Mouse (Mus musculus): Measurements from ENCODE around the gene Dclk2. TPM values are rescaled to one million over a fixed set of nuclear protein-coding genes. Genes with fewer than 3 reads are reported as not detected.
A peak's percentile ranks its signal among the peaks of the same experiment; 100 is the strongest.

Gene Dclk2
- polyA plus RNA-seq, 1 experiment from 2014 or later, result 9.1 TPM

DNA sequence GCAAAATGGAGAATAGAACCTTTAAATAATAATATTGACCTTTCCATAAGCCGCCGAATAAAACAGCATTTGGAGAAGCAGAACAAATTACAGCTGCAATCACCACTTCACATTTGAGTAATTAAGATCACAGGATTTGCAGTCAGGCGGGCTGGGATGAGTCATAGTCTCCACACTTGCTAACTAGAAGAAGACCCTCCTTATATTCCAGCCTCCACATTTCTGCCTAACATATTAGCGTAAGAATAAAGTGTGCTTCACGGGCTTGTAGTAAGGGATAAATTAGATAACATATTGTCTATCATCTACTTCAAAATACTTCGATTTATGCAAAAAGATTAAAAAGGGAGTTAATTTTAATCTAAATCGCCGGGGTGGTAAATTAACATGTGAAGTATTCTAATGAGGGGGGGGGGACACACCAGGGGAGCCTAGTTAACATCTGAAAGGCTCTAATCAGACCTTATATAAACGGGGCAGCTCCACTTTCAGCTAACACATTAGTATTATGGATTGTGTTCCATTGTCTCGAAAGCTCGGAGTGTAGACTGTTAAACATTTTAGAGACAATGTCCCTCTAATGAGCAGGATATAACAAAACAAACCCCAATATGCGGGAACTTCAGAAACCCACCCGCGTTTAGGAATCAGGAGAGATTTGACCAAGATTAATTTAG is 87.9 kb downstream of the Dclk2 start:
- Histone ChIP-seq H3K4me1 (replicated peaks; ENCODE audit: control insufficient read depth, insufficient read depth, low read length) (0 out of 2 replicates have a peak, but pooled peaks cover 6% of the 10 kb centered on the region), H3K4me2 (ENCODE audit: low read length) (no peak overlapping the region), H3K27me3 (replicated peaks; ENCODE audit: control insufficient read depth, insufficient read depth, low read length) (no peaks in the 10 kb centered on the region), H3K9ac (ENCODE audit: low read length) (no peak overlapping the region), H3K36me3 (ENCODE audit: control insufficient read depth, insufficient read depth, low read length) (no peaks in the 10 kb centered on the region), H3K4me3 (ENCODE audit: low read depth, low read length) (no peak overlapping the region), H3K27ac (ENCODE audit: low read depth) (no peak overlapping the region), H3K9me3 (ENCODE audit: control insufficient read depth, low read length) (no peaks in the 10 kb centered on the region)
- ATAC-seq (replicated peaks; ENCODE audit: low FRiP score, low TSS enrichment, low read depth) (no peak), DNase-seq (ENCODE audit: low spot score) (no peak)
- 40% methylated on average over 14 of the region's 14 CpGs for WGBS

DNA sequence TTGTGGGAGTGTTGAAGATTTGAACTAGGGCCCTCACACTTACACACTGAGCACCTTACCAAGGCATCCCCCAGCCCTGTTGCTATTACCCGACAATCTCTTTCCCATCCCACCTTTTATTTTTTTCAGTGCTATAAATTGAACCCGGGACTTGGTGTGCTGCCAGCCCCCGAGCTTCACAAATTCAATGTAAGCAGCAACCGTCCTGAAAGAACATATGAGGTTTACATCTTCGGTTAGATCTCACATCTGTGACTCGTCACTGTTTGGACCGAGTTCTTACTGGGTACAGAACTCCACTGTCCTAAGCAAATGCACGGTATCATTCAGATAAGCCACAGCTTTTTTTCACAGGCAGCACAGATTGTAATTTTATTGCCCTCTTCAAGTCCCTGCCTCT is 88.5 kb downstream of the Dclk2 start:
- 28% methylated on average over 8 of the region's 8 CpGs for whole genome bisulfite sequencing
- DNase-seq (ENCODE audit: low spot score) (no peak), ATAC-seq (replicated peaks; ENCODE audit: low FRiP score, low TSS enrichment, low read depth) (no peak)
- Histone ChIP-seq H3K27ac (ENCODE audit: low read depth) (no peak overlapping the region), H3K9ac (ENCODE audit: low read length) (no peak overlapping the region), H3K36me3 (ENCODE audit: control insufficient read depth, insufficient read depth, low read length) (no peaks in the 10 kb centered on the region), H3K9me3 (ENCODE audit: control insufficient read depth, low read length) (no peaks in the 10 kb centered on the region), H3K4me2 (ENCODE audit: low read length) (no peak overlapping the region), H3K4me3 (ENCODE audit: low read depth, low read length) (no peak overlapping the region), H3K4me1 (replicated peaks; ENCODE audit: control insufficient read depth, insufficient read depth, low read length) (0 out of 2 replicates have a peak, but pooled peaks cover 6% of the 10 kb centered on the region), H3K27me3 (replicated peaks; ENCODE audit: control insufficient read depth, insufficient read depth, low read length) (no peaks in the 10 kb centered on the region)

DNA sequence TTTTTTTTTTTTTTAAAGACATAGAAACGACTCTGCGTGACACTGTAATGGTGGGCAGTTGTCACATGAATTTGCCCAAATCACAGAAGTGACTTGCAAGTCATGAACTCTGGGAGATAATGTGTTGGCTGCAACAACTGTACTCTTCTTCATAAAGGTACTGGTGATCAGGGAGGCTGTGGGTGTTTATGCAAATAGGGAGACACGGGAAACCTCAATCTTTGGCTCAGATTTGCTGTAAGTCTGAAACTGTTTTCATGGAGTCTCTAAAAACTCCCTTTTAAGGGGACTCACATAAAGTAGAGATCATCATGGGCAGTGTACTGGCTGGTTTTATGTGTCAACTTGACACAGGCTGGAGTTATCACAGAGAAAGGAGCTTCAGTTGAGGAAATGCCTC is 93.1 kb downstream of the Dclk2 start:
- 87% methylated on average over 3 of the region's 3 CpGs for WGBS
- DNase-seq (ENCODE audit: low spot score) (no peak), ATAC-seq (replicated peaks; ENCODE audit: low FRiP score, low TSS enrichment, low read depth) (no peak)
- 0 out of 2 replicates have a peak, but pooled peaks cover 6% of the 10 kb centered on the region for H3K4me1 ChIP-seq (replicated peaks; ENCODE audit: control insufficient read depth, insufficient read depth, low read length)
- no peak overlapping the region for H3K4me3 ChIP-seq (ENCODE audit: low read depth, low read length)
- no peaks in the 10 kb centered on the region for H3K27me3 ChIP-seq (replicated peaks; ENCODE audit: control insufficient read depth, insufficient read depth, low read length)
- H3K36me3 ChIP-seq (ENCODE audit: control insufficient read depth, insufficient read depth, low read length), result no peaks in the 10 kb centered on the region
- H3K9ac ChIP-seq (ENCODE audit: low read length), result no peak overlapping the region
- H3K4me2 ChIP-seq (ENCODE audit: low read length), result no peak overlapping the region
- H3K27ac ChIP-seq (ENCODE audit: low read depth), result no peak overlapping the region
- no peaks in the 10 kb centered on the region for H3K9me3 ChIP-seq (ENCODE audit: control insufficient read depth, low read length)

DNA sequence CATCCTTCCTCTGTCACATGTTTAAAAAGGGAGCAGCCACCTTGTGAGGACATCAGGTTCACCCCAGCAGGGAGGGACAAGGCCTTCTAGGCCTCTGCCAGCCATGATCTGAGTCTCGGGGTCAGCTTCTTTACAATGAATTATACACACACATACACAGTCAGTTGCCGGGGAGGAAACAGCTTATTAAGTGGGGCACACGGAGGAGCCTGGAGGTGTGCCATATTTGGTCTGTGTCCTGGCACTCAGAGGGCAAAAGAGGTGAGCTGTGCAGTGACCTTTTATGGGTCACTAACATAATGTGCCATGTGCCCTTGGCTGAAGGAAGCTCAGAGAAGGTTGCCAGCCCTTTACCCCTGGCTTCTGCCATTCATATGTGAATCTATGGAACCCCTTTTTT is 99.3 kb downstream of the Dclk2 start:
- Histone ChIP-seq H3K4me3 (ENCODE audit: low read depth, low read length) (no peak overlapping the region), H3K36me3 (ENCODE audit: control insufficient read depth, insufficient read depth, low read length) (no peaks in the 10 kb centered on the region), H3K9ac (ENCODE audit: low read length) (no peak overlapping the region), H3K27me3 (replicated peaks; ENCODE audit: control insufficient read depth, insufficient read depth, low read length) (no peaks in the 10 kb centered on the region), H3K27ac (ENCODE audit: low read depth) (no peak overlapping the region), H3K9me3 (ENCODE audit: control insufficient read depth, low read length) (no peaks in the 10 kb centered on the region), H3K4me2 (ENCODE audit: low read length) (no peak overlapping the region), H3K4me1 (replicated peaks; ENCODE audit: control insufficient read depth, insufficient read depth, low read length) (peaks cover 13% of the 10 kb centered on the region; the same call in 1 of the 2 replicates)
- DNase-seq (ENCODE audit: low spot score) (no peak), ATAC-seq (replicated peaks; ENCODE audit: low FRiP score, low TSS enrichment, low read depth) (no peak)
- 51% methylated on average over 3 of the region's 3 CpGs for WGBS

DNA sequence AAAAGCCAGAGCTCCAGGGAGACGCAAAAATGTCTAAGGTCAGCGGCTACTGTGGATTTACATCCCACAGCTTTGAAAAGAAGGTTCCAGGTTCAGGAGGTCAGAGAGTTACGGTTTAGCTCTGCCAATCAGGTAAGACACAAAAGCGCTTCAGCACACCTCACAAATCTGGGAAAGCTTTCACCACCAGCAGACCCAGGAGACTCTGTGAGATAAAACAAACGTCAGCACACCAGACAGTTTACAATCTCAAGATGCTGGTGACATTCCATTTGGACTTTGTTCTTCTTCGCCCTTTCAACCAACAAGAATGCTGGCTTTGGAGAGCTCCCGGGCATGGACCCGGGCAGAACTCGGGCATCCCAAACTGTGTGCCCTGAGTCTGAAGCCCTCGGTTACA is 100.3 kb downstream of the Dclk2 start:
- Histone ChIP-seq H3K4me1 (replicated peaks; ENCODE audit: control insufficient read depth, insufficient read depth, low read length) (peaks cover 13% of the 10 kb centered on the region; the same call in 1 of the 2 replicates), H3K27ac (ENCODE audit: low read depth) (no peak overlapping the region), H3K36me3 (ENCODE audit: control insufficient read depth, insufficient read depth, low read length) (no peaks in the 10 kb centered on the region), H3K4me2 (ENCODE audit: low read length) (no peak overlapping the region), H3K4me3 (ENCODE audit: low read depth, low read length) (no peak overlapping the region), H3K9me3 (ENCODE audit: control insufficient read depth, low read length) (no peaks in the 10 kb centered on the region), H3K9ac (ENCODE audit: low read length) (no peak overlapping the region), H3K27me3 (replicated peaks; ENCODE audit: control insufficient read depth, insufficient read depth, low read length) (no peaks in the 10 kb centered on the region)
- no peak for DNase-seq (ENCODE audit: low spot score)
- 16% methylated on average over 10 of the region's 10 CpGs for WGBS
- no peak for ATAC-seq (replicated peaks; ENCODE audit: low FRiP score, low TSS enrichment, low read depth)

DNA sequence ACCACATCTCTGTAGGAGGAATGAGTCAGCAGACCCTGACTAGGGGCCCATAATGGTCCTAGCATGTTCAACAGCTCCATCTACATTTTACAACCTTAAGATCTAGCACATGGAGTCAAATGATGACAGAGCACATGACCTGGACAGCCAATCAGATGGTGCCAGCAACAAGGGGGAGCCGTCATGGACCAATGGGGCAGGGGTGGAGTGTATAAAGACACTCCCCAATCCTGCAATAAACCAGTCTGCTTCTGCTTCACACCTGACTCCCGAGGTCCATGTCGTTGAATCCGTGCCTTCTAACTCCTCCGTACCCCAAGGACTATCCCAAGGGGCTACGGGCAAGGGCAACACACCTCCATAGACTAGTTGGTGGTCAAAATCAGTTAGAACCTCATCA is 101.3 kb downstream of the Dclk2 start:
- WGBS, result 92% methylated on average over 6 of the region's 6 CpGs
- ATAC-seq (replicated peaks; ENCODE audit: low FRiP score, low TSS enrichment, low read depth), result no peak
- Histone ChIP-seq H3K27me3 (replicated peaks; ENCODE audit: control insufficient read depth, insufficient read depth, low read length) (no peaks in the 10 kb centered on the region), H3K4me1 (replicated peaks; ENCODE audit: control insufficient read depth, insufficient read depth, low read length) (peaks cover 13% of the 10 kb centered on the region; the same call in 1 of the 2 replicates), H3K4me3 (ENCODE audit: low read depth, low read length) (no peak overlapping the region), H3K27ac (ENCODE audit: low read depth) (no peak overlapping the region), H3K4me2 (ENCODE audit: low read length) (no peak overlapping the region), H3K36me3 (ENCODE audit: control insufficient read depth, insufficient read depth, low read length) (no peaks in the 10 kb centered on the region), H3K9me3 (ENCODE audit: control insufficient read depth, low read length) (no peaks in the 10 kb centered on the region), H3K9ac (ENCODE audit: low read length) (no peak overlapping the region)
- DNase-seq (ENCODE audit: low spot score), result no peak

DNA sequence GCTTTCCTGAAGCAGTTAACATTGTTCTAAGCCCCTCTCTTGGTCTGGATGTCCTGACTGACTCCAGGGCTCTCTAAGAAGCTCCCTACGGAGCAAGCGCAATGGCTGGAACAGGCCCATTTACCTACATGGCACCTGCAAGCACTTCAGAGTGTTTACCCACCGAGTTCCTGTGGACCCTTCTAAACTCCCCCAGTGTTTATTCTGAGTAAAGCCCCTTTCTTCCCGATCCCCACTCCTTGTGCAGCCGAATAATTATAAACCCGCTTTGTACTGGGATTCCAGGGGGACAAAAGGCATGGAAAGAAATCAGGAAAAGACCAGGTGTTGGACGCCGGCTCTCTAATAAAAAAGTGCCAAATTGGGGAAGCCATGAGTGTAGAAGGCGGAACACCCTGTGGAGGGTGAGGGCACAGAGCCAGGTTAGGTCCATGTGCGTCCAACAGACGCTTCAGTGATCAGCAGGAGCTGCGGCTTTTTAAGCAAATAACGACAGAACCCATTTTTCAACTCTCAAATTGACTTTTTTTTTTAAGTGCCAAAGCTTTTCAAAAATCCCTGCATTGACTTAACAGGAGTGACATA is 102.6 kb downstream of the Dclk2 start:
- no peaks in the 10 kb centered on the region for H3K27me3 ChIP-seq (replicated peaks; ENCODE audit: control insufficient read depth, insufficient read depth, low read length)
- DNase-seq (ENCODE audit: low spot score), result no peak
- no peak for ATAC-seq (replicated peaks; ENCODE audit: low FRiP score, low TSS enrichment, low read depth)
- H3K9me3 ChIP-seq (ENCODE audit: control insufficient read depth, low read length), result no peaks in the 10 kb centered on the region
- H3K27ac ChIP-seq (ENCODE audit: low read depth), result no peak overlapping the region
- H3K9ac ChIP-seq (ENCODE audit: low read length), result no peak overlapping the region
- H3K4me3 ChIP-seq (ENCODE audit: low read depth, low read length), result no peak overlapping the region
- peaks cover 13% of the 10 kb centered on the region; the same call in 1 of the 2 replicates for H3K4me1 ChIP-seq (replicated peaks; ENCODE audit: control insufficient read depth, insufficient read depth, low read length)
- WGBS, result 51% methylated on average over 13 of the region's 13 CpGs
- H3K4me2 ChIP-seq (ENCODE audit: low read length), result no peak overlapping the region
- no peaks in the 10 kb centered on the region for H3K36me3 ChIP-seq (ENCODE audit: control insufficient read depth, insufficient read depth, low read length)

DNA sequence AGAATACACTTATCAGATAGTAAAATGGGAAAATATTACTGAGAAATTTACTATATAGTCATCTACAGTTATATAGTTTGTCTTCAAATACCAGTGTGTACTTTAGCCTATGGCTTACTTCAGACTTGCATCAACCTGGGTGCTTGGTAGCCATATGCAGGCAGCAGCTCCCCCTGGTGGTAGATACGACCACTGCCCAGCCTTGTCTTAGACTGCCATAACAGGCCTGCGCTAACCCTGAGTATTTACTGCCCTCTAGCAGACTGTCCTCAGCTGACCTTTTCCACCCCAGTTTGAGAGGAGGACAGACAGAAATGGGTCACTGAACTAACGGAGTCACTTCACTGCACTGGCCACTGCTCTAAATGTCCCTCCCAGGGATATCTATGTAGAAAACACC is 108.0 kb downstream of the Dclk2 start:
- Histone ChIP-seq H3K27me3 (replicated peaks; ENCODE audit: control insufficient read depth, insufficient read depth, low read length) (no peaks in the 10 kb centered on the region), H3K27ac (ENCODE audit: low read depth) (no peak overlapping the region), H3K4me1 (replicated peaks; ENCODE audit: control insufficient read depth, insufficient read depth, low read length) (peaks cover 20% of the 10 kb centered on the region; the same call in 1 of the 2 replicates), H3K4me3 (ENCODE audit: low read depth, low read length) (no peak overlapping the region), H3K9ac (ENCODE audit: low read length) (no peak overlapping the region), H3K4me2 (ENCODE audit: low read length) (no peak overlapping the region), H3K9me3 (ENCODE audit: control insufficient read depth, low read length) (no peaks in the 10 kb centered on the region), H3K36me3 (ENCODE audit: control insufficient read depth, insufficient read depth, low read length) (no peaks in the 10 kb centered on the region)
- DNase-seq (ENCODE audit: low spot score), result peak; percentile 80
- peak; percentile 83 for ATAC-seq (replicated peaks; ENCODE audit: low FRiP score, low TSS enrichment, low read depth)
- 18% methylated on average over 3 of the region's 3 CpGs for WGBS

DNA sequence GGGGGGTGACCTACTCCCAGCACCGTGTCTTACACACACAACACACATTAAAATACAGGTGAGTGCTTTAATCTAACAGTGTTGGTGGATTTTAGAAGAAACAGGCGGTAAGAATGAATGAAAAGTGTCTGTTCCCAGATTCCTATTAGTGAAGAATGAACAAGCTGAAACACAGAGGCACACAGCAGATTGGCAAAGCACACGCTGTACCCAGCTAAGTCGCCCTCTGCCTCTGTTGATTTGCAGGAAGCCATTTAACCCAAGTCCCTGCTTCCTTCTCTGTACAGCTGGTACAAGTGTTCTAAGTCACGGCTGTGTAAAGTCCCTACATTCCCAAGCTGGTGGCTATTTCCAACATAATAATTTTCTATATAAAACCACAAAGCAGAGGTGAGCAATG is 109.7 kb downstream of the Dclk2 start:
- H3K9me3 ChIP-seq (ENCODE audit: control insufficient read depth, low read length), result no peaks in the 10 kb centered on the region
- 84% methylated on average over 5 of the region's 5 CpGs for WGBS
- H3K4me1 ChIP-seq (replicated peaks; ENCODE audit: control insufficient read depth, insufficient read depth, low read length), result peaks cover 20% of the 10 kb centered on the region; the same call in 1 of the 2 replicates
- H3K4me2 ChIP-seq (ENCODE audit: low read length), result no peak overlapping the region
- no peak overlapping the region for H3K9ac ChIP-seq (ENCODE audit: low read length)
- H3K27me3 ChIP-seq (replicated peaks; ENCODE audit: control insufficient read depth, insufficient read depth, low read length), result no peaks in the 10 kb centered on the region
- DNase-seq (ENCODE audit: low spot score) (no peak), ATAC-seq (replicated peaks; ENCODE audit: low FRiP score, low TSS enrichment, low read depth) (no peak)
- H3K27ac ChIP-seq (ENCODE audit: low read depth), result peak overlapping the region; percentile 82; the same call in 1 of the 2 replicates
- H3K36me3 ChIP-seq (ENCODE audit: control insufficient read depth, insufficient read depth, low read length), result no peaks in the 10 kb centered on the region
- no peak overlapping the region for H3K4me3 ChIP-seq (ENCODE audit: low read depth, low read length)

All from intestine, embryonic 14.5 days (tissue).